Mouse (Mus musculus) hematopoietic stem cell, adult 5-6 weeks (primary cell): Measurements from ENCODE around the gene Tmtc1. TPM values are rescaled to one million over a fixed set of nuclear protein-coding genes. Genes with fewer than 3 reads are reported as not detected.
A peak's percentile ranks its signal among the peaks of the same experiment; 100 is the strongest.

Experiments used
- ATAC-seq, 2 experiments: fragments of 125-278 bp in 1 of 2; replicated peaks in 1 of 2; 2 replicates each; pipeline ENCODE4 v1.8.0; 2016 to 2017; ENCODE audit warnings: inconsistent platforms in 2 of 2, mild to moderate bottlenecking in 2 of 2, moderate number of reproducible peaks in 2 of 2, low read depth in 1 of 2, moderate TSS enrichment in 1 of 2; ENCODE audit not compliant: low FRiP score in 2 of 2, poor library complexity in 2 of 2, severe bottlenecking in 2 of 2, insufficient read depth in 1 of 2, low TSS enrichment in 1 of 2
- total RNA-seq: library from RNA; stranded (forward); fragments of 172-1452, 232-1000 nt; gene quantifications from 2 replicates; pipeline ENCODE4 v1.2.3, GENCODE M21; 2017

Tmtc1 gene
- total RNA-seq, 1 experiment from 2014 or later, result 0.55 TPM

- ATAC-seq, result no peak
Measured at GRCm38 (mm10) chr6:148242304-148242703, 201.9 kb downstream of the Tmtc1 start.

GRCm38 (mm10) chr6:148241685-148242084, 202.5 kb downstream of the Tmtc1 start:
- no peak for ATAC-seq

GRCm38 (mm10) chr6:148239311-148239710, 204.9 kb downstream of the Tmtc1 start:
- no peak for ATAC-seq

- ATAC-seq, result no peak
Measured at GRCm38 (mm10) chr6:148237453-148237852, 206.7 kb downstream of the Tmtc1 start.

- no peak for ATAC-seq
Measured at GRCm38 (mm10) chr6:148234105-148234828, 209.9 kb downstream of the Tmtc1 start.

- no peak for ATAC-seq
Measured at GRCm38 (mm10) chr6:148227542-148227941, 216.6 kb downstream of the Tmtc1 start.

GRCm38 (mm10) chr6:148222686-148223085, 221.5 kb downstream of the Tmtc1 start:
- no peak for ATAC-seq

- peak; percentile 56 to 65 for ATAC-seq
Measured at GRCm38 (mm10) chr6:148218235-148219076, 225.7 kb downstream of the Tmtc1 start.

GRCm38 (mm10) chr6:148216752-148217151, 227.4 kb downstream of the Tmtc1 start:
- ATAC-seq, result no peak

GRCm38 (mm10) chr6:148214765-148215164, 229.4 kb downstream of the Tmtc1 start:
- ATAC-seq, result peak in 1 of 2 experiments; percentile 20; a peak in 1 of 4 replicates

- ATAC-seq, result peak; percentile 97
Measured at GRCm38 (mm10) chr6:148211897-148212680, 232.1 kb downstream of the Tmtc1 start, which contains the start of gene Ergic2. Ergic2 (minus strand) TSS chr6:148212374.

- peak in 1 of 2 experiments; percentile 7; a peak in 1 of 4 replicates for ATAC-seq
Measured at GRCm38 (mm10) chr6:148211391-148211876, 232.8 kb downstream of the Tmtc1 start.

GRCm38 (mm10) chr6:148207522-148207921, 236.7 kb downstream of the Tmtc1 start:
- ATAC-seq, result no peak

GRCm38 (mm10) chr6:148205134-148205533, 239.1 kb downstream of the Tmtc1 start:
- ATAC-seq, result no peak

GRCm38 (mm10) chr6:148199729-148200128, 244.5 kb downstream of the Tmtc1 start:
- no peak for ATAC-seq

- no peak for ATAC-seq
Measured at GRCm38 (mm10) chr6:148199177-148199576, 245.0 kb downstream of the Tmtc1 start.

- no peak for ATAC-seq
Measured at GRCm38 (mm10) chr6:148193972-148194701, 250.1 kb downstream of the Tmtc1 start.
